Mouse (Mus musculus) liver, postnatal 0 days (tissue): Measurements from ENCODE around the gene Eif4g2. TPM values are rescaled to one million over a fixed set of nuclear protein-coding genes. Genes with fewer than 3 reads are reported as not detected.

Experiments
- ATAC-seq: fragments of 200-750 bp; cut with Nextera tagmentation; 2 replicates; pipeline ENCODE4 v1.8.0; 2017; ENCODE audit warnings: mild to moderate bottlenecking, moderate library complexity
- DNase-seq: peaks from one replicate; pipeline ENCODE4 v3.0.0-alpha.2; 2016
- H3K27ac ChIP-seq: fragments of 300-500 bp; sonication (generic); 2 replicates; pipeline ENCODE4 v1.5.1; 2014; ENCODE audit warnings: antibody characterized with exemption, moderate library complexity, mild to moderate bottlenecking, low read depth
- H3K27me3 ChIP-seq: fragments of 300-500 bp; sonication (generic); 2 replicates; pipeline ENCODE4 v1.6.1; 2014; ENCODE audit warnings: low read length, control low read depth, mixed read lengths; ENCODE audit not compliant: insufficient read depth
- H3K36me3 ChIP-seq: fragments of 300-500 bp; sonication (generic); replicated peaks from 2 replicates; pipeline ENCODE4 v1.6.1; 2014; ENCODE audit warnings: mild to moderate bottlenecking, control low read depth, low read length, moderate library complexity, mixed read lengths; ENCODE audit not compliant: insufficient read depth
- H3K4me1 ChIP-seq: fragments of 300-500 bp; sonication (generic); 2 replicates; pipeline ENCODE4 v1.6.1; 2014; ENCODE audit warnings: antibody characterized with exemption, mild to moderate bottlenecking, control low read depth; ENCODE audit not compliant: insufficient read depth
- H3K4me2 ChIP-seq: fragments of 300-500 bp; sonication (generic); 2 replicates; pipeline ENCODE4 v1.6.1; 2014; ENCODE audit warnings: low read depth, mild to moderate bottlenecking, low read length, moderate library complexity, mixed read lengths
- H3K4me3 ChIP-seq: fragments of 300-500 bp; sonication (generic); 2 replicates; pipeline ENCODE4 v1.5.1; 2014; ENCODE audit warnings: low read depth, low read length
- H3K9ac ChIP-seq: fragments of 300-500 bp; sonication (generic); replicated peaks from 2 replicates; pipeline ENCODE4 v1.6.1; 2014; ENCODE audit warnings: mild to moderate bottlenecking, moderate library complexity
- H3K9me3 ChIP-seq: fragments of 300-500 bp; sonication (generic); 2 replicates; pipeline ENCODE4 v1.6.1; 2016; ENCODE audit warnings: mild to moderate bottlenecking, control low read depth, low read length, mixed read lengths
- CTCF ChIP-seq: sonication (generic); IDR thresholded peaks from 2 replicates; pipeline ENCODE4 v1.5.1; 2016; ENCODE audit warnings: antibody characterized with exemption, low read depth
- EP300 ChIP-seq: IDR thresholded peaks from 2 replicates; pipeline ENCODE4 v1.6.1; 2016; ENCODE audit warnings: antibody characterized with exemption, low read depth, mild to moderate bottlenecking
- WGBS: fragments of 180-500 bp; shearing (Covaris S2); extraction: QIAGEN DNeasy Blood & Tissue Kit; methylation state at CpG from one replicate; pipeline ENCODE4 v1.1.7; 2014; ENCODE audit not compliant: insufficient replicate concordance; 5-methylcytosine and 5-hydroxymethylcytosine counted together
- polyA plus RNA-seq: library from polyadenylated mRNA; unstranded; fragments of >200 nt; fragmentation: Nextera tagmentation; extraction: Ambion mirVana; gene quantifications from 2 replicates; pipeline ENCODE4 v1.2.1, GENCODE M21; 2015

The Eif4g2 gene
- polyA plus RNA-seq, 1 experiment from 2014 or later, result 200 TPM

DNA sequence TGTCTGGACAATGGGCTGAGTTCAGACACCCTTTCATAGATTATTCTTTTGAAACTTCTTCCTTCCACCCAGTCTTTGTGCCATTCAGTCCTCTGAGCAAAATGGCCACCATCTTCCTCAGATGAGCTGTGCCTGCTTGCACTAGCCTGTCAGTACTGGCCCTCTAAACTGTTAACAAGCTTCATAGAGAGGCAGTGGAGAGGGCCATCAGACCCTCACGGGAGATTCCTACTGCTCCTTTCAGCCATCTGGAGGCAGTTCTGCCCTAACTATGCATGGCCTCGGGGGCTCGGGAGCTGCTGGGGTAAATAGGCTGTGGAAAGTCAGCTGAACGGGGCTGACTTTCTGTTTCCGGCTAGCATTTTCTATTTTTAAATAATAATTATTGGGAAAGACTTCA, 23.3 kb downstream of the Eif4g2 start:
- Histone ChIP-seq H3K27me3 (no peaks in the 10 kb centered on the region), H3K36me3 (peaks cover 14% of the 10 kb centered on the region), H3K4me1 (no peaks in the 10 kb centered on the region), H3K9ac (no peak overlapping the region), H3K27ac (no peak overlapping the region), H3K9me3 (no peaks in the 10 kb centered on the region), H3K4me2 (no peak overlapping the region), H3K4me3 (no peak overlapping the region)
- TF ChIP-seq EP300 (no peak), CTCF (no peak)
- 80% methylated on average over 5 of the region's 5 CpGs for WGBS
- DNase-seq (no peak), ATAC-seq (no peak)

DNA sequence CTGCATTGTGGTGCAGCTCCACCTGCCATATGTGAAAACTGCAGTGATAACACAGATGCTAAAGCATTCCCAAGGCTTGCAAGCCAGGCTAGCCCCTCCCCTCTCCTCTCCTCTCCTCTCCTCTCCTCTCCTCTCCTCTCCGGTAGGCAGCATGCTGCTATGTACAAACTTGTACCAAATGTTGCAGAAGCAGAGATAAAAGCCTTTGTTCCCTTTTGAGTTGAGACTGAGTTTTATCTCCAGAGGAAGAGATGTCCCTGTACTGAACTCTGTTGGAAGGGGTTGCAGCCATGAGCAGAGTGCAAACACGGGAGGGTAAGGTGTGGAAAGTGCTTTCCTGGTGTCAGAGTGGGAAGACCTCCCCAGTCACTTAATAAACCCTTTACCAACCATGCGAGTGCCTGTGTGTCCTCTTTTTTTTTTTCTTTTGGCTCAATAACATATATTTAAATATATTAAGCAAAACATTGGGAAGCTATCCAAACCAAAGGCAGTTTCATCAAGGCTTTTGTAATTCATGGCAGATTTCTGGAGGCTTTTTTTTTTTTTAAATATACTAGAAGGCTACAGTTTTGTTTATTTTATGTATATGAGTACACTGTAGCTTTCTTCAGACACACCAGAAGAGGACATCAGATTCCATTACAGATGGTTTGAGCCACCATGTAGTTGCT, 26.7 kb downstream of the Eif4g2 start:
- H3K27me3 ChIP-seq, result no peaks in the 10 kb centered on the region
- no peak overlapping the region for H3K27ac ChIP-seq
- 47% methylated on average over 3 of the region's 3 CpGs for WGBS
- ATAC-seq (no peak), DNase-seq (no peak)
- no peak overlapping the region for H3K9ac ChIP-seq
- H3K9me3 ChIP-seq, result no peaks in the 10 kb centered on the region
- no peak overlapping the region for H3K4me3 ChIP-seq
- H3K36me3 ChIP-seq, result peaks cover 42% of the 10 kb centered on the region
- no peak overlapping the region for H3K4me2 ChIP-seq
- H3K4me1 ChIP-seq, result no peaks in the 10 kb centered on the region
- TF ChIP-seq EP300 (no peak), CTCF (no peak)

DNA sequence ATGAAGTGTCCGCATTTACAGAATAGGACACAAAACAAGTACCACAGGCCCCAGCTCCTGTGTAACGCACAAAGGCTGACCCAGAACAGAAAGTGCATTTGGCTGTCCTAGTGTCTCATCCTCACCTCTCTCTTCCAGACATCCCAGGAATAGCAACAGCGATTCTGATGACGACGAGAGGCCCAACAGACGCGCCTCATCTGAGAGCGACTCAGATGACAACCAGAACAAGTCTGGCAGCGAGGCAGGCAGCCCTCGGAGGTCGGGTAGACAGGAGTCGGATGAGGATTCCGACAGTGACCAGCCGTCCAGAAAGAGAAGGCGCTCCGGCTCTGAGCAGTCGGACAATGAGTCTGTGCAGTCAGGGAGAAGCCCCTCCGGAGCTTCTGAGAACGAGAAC, 27.6 kb downstream of the Eif4g2 start:
- no peaks in the 10 kb centered on the region for H3K27me3 ChIP-seq
- no peak overlapping the region for H3K9ac ChIP-seq
- H3K36me3 ChIP-seq, result peaks cover 49% of the 10 kb centered on the region
- ATAC-seq (no peak), DNase-seq (no peak)
- 92% methylated on average over 19 of the region's 19 CpGs for WGBS
- no peaks in the 10 kb centered on the region for H3K9me3 ChIP-seq
- no peak overlapping the region for H3K4me2 ChIP-seq
- no peak overlapping the region for H3K27ac ChIP-seq
- TF ChIP-seq CTCF (no peak), EP300 (no peak)
- H3K4me3 ChIP-seq, result no peak overlapping the region
- no peaks in the 10 kb centered on the region for H3K4me1 ChIP-seq

DNA sequence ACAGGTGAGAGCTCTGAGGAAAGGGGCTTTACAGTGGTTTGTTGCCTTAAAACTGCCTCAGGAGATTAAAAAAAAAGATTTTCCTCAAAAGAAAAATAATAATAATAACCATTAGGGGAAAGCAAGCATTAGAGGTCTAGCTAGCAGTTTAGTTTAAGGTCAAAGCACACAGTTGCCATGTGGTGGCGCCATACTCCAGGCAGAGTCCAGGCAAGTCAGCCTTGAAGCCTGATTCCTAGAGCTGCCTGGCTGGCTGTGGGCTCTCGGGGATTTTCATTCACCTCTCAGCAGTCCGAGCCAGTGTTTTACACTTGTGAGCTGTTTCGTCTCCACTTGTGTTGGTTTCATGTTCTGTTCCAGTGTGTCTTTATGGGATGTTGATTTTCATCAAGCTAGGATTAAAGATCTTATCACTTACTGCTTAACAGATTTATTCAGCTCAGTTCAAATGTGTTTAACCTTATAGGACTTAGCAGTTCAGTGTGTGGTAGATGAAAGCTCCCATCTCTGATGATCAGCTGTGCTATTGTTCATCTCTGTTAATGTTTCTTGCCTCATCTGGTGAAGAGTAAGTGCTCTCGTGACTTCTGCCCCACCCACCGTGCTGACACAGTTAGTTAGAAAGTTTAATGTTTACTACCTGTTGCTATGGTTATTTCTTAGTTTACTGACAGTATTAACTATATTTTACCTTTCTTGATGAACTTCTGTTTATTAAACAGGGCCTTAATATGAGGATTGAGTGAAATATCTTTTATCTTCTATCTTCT, 33.0 kb downstream of the Eif4g2 start:
- Histone ChIP-seq H3K27ac (no peak overlapping the region), H3K27me3 (no peaks in the 10 kb centered on the region), H3K9ac (no peak overlapping the region), H3K36me3 (peaks cover 76% of the 10 kb centered on the region), H3K9me3 (no peaks in the 10 kb centered on the region), H3K4me2 (no peak overlapping the region), H3K4me1 (no peaks in the 10 kb centered on the region), H3K4me3 (no peak overlapping the region)
- DNase-seq (peak; percentile 78), ATAC-seq (peak; percentile 54; the same call in 1 of the 2 replicates)
- no peak for TF ChIP-seq EP300
- TF ChIP-seq CTCF, result peak; percentile 88
- 62% methylated on average over 6 of the region's 6 CpGs for WGBS

DNA sequence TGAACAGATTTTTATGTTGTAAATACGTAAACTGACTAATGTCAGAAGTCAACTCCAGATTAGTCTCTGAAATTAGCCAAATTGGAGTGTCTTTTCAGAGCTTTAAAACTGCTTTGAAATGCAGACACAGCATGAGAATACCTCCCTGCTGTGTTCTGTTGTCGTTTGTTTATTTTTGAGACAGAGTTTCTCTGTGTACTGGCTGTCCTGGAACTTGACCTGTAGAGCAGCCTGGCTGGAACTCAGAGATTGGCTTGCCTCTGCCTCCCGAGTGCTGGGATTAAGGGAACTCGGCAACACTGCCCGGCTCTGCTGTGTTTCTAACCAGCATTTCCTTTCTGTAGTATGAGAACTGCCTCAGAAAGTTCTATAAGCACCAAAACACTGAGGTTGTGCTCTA, 33.9 kb downstream of the Eif4g2 start:
- DNase-seq (no peak), ATAC-seq (no peak)
- Histone ChIP-seq H3K9ac (no peak overlapping the region), H3K27me3 (no peaks in the 10 kb centered on the region), H3K9me3 (no peaks in the 10 kb centered on the region), H3K4me1 (no peaks in the 10 kb centered on the region), H3K36me3 (peaks cover 74% of the 10 kb centered on the region), H3K27ac (no peak overlapping the region), H3K4me2 (no peak overlapping the region), H3K4me3 (no peak overlapping the region)
- WGBS, result 80% methylated on average over 5 of the region's 5 CpGs
- TF ChIP-seq EP300 (no peak), CTCF (no peak)

DNA sequence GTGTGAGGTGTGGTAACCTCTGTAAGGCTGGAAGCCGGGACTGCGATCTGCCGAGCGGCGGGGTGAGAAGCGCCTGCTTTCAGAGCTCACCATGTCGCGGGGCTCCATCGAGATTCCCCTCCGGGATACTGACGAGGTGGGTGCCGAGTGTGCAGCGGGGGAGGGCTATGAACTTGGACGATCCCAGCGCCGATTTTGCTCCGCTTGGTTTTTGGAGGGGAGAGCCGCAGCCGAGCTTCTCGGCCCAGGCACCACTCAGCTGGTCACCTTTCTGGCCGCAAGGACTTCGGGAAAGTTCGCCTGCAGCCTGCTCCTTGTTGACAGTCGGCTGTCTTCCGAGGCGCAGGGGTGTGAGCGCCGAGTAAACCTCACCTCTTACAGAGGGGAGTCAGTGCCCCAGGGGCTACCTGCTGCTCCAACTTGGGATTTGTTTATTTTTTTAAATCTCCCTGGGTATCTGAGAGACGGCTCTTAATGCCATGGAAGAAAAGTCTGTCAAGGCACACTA, 53.7 kb downstream of the Eif4g2 start:
- Histone ChIP-seq H3K4me1 (peaks cover 23% of the 10 kb centered on the region), H3K4me3 (peak overlapping the region; percentile 96), H3K9me3 (no peaks in the 10 kb centered on the region), H3K9ac (peak overlapping the region; percentile 84), H3K27me3 (no peaks in the 10 kb centered on the region), H3K27ac (peak overlapping the region; percentile 95), H3K4me2 (peak overlapping the region; percentile 94), H3K36me3 (peaks cover 20% of the 10 kb centered on the region)
- TF ChIP-seq EP300, result no peak
- no peak for TF ChIP-seq CTCF
- WGBS, result under 1% methylated on average over 29 of the region's 29 CpGs
- DNase-seq, result no peak
- ATAC-seq, result peak; percentile 33
